In genomic region chr3:68071395-68072386, GRCm38 (mm10) we compare ENCODE assay signal across 11 mouse cellular contexts. TPM values are rescaled to one million over a fixed set of nuclear protein-coding genes. Genes with fewer than 3 reads are reported as not detected.
DNase-seq lines count a peak whose midpoint lies in the region; ATAC-seq and TF ChIP-seq lines count a peak whose summit lies in the region.
"Had no signal": no experiment of that assay in that cellular context is flagged by ENCODE, and none has a peak within 500 bp of the region (broad histone marks: within the 10 kb centered on the region; RNA-seq: fewer than 3 reads in every experiment).

No protein-coding gene starts in this region.

- no peaks in the 10 kb centered on the region for H3K27me3 ChIP-seq in hindbrain, embryonic 13.5 days
- H3K27me3 ChIP-seq in hindbrain, embryonic 11.5 days (ENCODE audit: control insufficient read depth, insufficient read depth, low read length): no peaks in the 10 kb centered on the region
- no peaks in the 10 kb centered on the region for H3K27me3 ChIP-seq in midbrain, embryonic 14.5 days (ENCODE audit: control insufficient read depth, insufficient read depth, low read length)
- H3K27me3 ChIP-seq in midbrain, embryonic 10.5 days (ENCODE audit: low read depth, poor library complexity, severe bottlenecking): no peaks in the 10 kb centered on the region
- H3K27me3 ChIP-seq in forebrain, postnatal 0 days (ENCODE audit: insufficient read depth, low read length): no peaks in the 10 kb centered on the region
- no peaks in the 10 kb centered on the region for H3K27me3 ChIP-seq in midbrain, postnatal 0 days (ENCODE audit: insufficient read depth, low read length)
- H3K27me3 ChIP-seq in intestine, embryonic 16.5 days (replicated peaks; ENCODE audit: control insufficient read depth, insufficient read depth, low read length): no peaks in the 10 kb centered on the region
- H3K27me3 ChIP-seq: stomach, embryonic 15.5 days had no signal

- peaks cover 10% of the 10 kb centered on the region for H3K4me1 ChIP-seq in hindbrain, embryonic 13.5 days (replicated peaks)
- H3K4me1 ChIP-seq in hindbrain, embryonic 11.5 days (replicated peaks; ENCODE audit: control insufficient read depth, insufficient read depth, low read length): no peaks in the 10 kb centered on the region
- no peaks in the 10 kb centered on the region for H3K4me1 ChIP-seq in midbrain, embryonic 14.5 days (ENCODE audit: control insufficient read depth, insufficient read depth, low read length)
- peaks cover 3% of the 10 kb centered on the region; the same call in 1 of the 2 replicates for H3K4me1 ChIP-seq in midbrain, embryonic 10.5 days
- peaks cover 5% of the 10 kb centered on the region; the same call in 1 of the 2 replicates for H3K4me1 ChIP-seq in forebrain, postnatal 0 days (ENCODE audit: insufficient read depth)
- no peaks in the 10 kb centered on the region; the same call in 1 of the 2 replicates for H3K4me1 ChIP-seq in midbrain, postnatal 0 days (ENCODE audit: insufficient read depth, low read length)
- no peaks in the 10 kb centered on the region for H3K4me1 ChIP-seq in intestine, embryonic 16.5 days (ENCODE audit: control insufficient read depth, insufficient read depth, low read length)
- H3K4me1 ChIP-seq: stomach, embryonic 15.5 days had no signal

- H3K27ac ChIP-seq in hindbrain, embryonic 13.5 days: peak overlapping the region; percentile 26; the same call in 1 of the 2 replicates
- no peak overlapping the region for H3K27ac ChIP-seq in hindbrain, embryonic 11.5 days (ENCODE audit: low read depth, low read length)
- no peak overlapping the region for H3K27ac ChIP-seq in midbrain, embryonic 14.5 days (replicated peaks; ENCODE audit: low read depth, low read length)
- H3K27ac ChIP-seq in midbrain, embryonic 10.5 days (replicated peaks): no peak overlapping the region
- no peak overlapping the region for H3K27ac ChIP-seq in forebrain, postnatal 0 days (ENCODE audit: low read depth, low read length)
- H3K27ac ChIP-seq in midbrain, postnatal 0 days (ENCODE audit: low read depth, low read length): no peak overlapping the region
- H3K27ac ChIP-seq in intestine, embryonic 16.5 days (ENCODE audit: low read length): no peak overlapping the region
- H3K27ac ChIP-seq: stomach, embryonic 15.5 days had no signal

- peak; percentile 83 for ATAC-seq in hindbrain, embryonic 13.5 days (ENCODE audit: low FRiP score)
- no peak for ATAC-seq in hindbrain, embryonic 11.5 days (ENCODE audit: low FRiP score)
- ATAC-seq in midbrain, embryonic 14.5 days (ENCODE audit: low FRiP score, low TSS enrichment): no peak; the same call in 1 of the 2 replicates
- ATAC-seq in forebrain, postnatal 0 days: peak; percentile 91
- ATAC-seq in midbrain, postnatal 0 days (ENCODE audit: low FRiP score): peak; percentile 56; the same call in 1 of the 2 replicates
- ATAC-seq in intestine, embryonic 16.5 days: no peak
- ATAC-seq in erythroblast, adult 5-6 weeks (replicated peaks; ENCODE audit: low FRiP score, poor library complexity, severe bottlenecking): no peak

- H3K36me3 ChIP-seq in hindbrain, embryonic 13.5 days: no peaks in the 10 kb centered on the region
- no peaks in the 10 kb centered on the region for H3K36me3 ChIP-seq in hindbrain, embryonic 11.5 days (ENCODE audit: control insufficient read depth, insufficient read depth, low read length)
- H3K36me3 ChIP-seq in midbrain, embryonic 14.5 days (ENCODE audit: control insufficient read depth, insufficient read depth, low read length): no peaks in the 10 kb centered on the region
- H3K36me3 ChIP-seq in midbrain, embryonic 10.5 days: no peaks in the 10 kb centered on the region
- no peaks in the 10 kb centered on the region for H3K36me3 ChIP-seq in forebrain, postnatal 0 days (ENCODE audit: insufficient read depth)
- no peaks in the 10 kb centered on the region for H3K36me3 ChIP-seq in midbrain, postnatal 0 days (ENCODE audit: insufficient read depth, low read length)
- no peaks in the 10 kb centered on the region for H3K36me3 ChIP-seq in intestine, embryonic 16.5 days (ENCODE audit: control insufficient read depth, insufficient read depth, low read length)
- H3K36me3 ChIP-seq: stomach, embryonic 15.5 days had no signal

- H3K4me3 ChIP-seq in hindbrain, embryonic 13.5 days: no peak overlapping the region
- H3K4me3 ChIP-seq in hindbrain, embryonic 11.5 days (ENCODE audit: low read depth, low read length): no peak overlapping the region
- H3K4me3 ChIP-seq in midbrain, embryonic 14.5 days (replicated peaks; ENCODE audit: low read depth, low read length): no peak overlapping the region
- H3K4me3 ChIP-seq in midbrain, embryonic 10.5 days: no peak overlapping the region
- no peak overlapping the region for H3K4me3 ChIP-seq in forebrain, postnatal 0 days (ENCODE audit: low read depth, low read length)
- no peak overlapping the region for H3K4me3 ChIP-seq in midbrain, postnatal 0 days (ENCODE audit: low read depth, low read length)
- no peak overlapping the region for H3K4me3 ChIP-seq in intestine, embryonic 16.5 days (ENCODE audit: low read length)
- H3K4me3 ChIP-seq: stomach, embryonic 15.5 days had no signal

- no peaks in the 10 kb centered on the region for H3K9me3 ChIP-seq in hindbrain, embryonic 13.5 days
- no peaks in the 10 kb centered on the region for H3K9me3 ChIP-seq in hindbrain, embryonic 11.5 days (ENCODE audit: control insufficient read depth, low read length)
- H3K9me3 ChIP-seq in midbrain, embryonic 14.5 days (ENCODE audit: control insufficient read depth, low read length): no peaks in the 10 kb centered on the region
- no peaks in the 10 kb centered on the region for H3K9me3 ChIP-seq in midbrain, embryonic 10.5 days (replicated peaks)
- H3K9me3 ChIP-seq in forebrain, postnatal 0 days (ENCODE audit: low read length): no peaks in the 10 kb centered on the region
- H3K9me3 ChIP-seq in midbrain, postnatal 0 days (ENCODE audit: low read length): no peaks in the 10 kb centered on the region
- H3K9me3 ChIP-seq in intestine, embryonic 16.5 days (ENCODE audit: control insufficient read depth, low read length): no peaks in the 10 kb centered on the region
- H3K9me3 ChIP-seq: stomach, embryonic 15.5 days had no signal

- WGBS in hindbrain, embryonic 13.5 days: 65% methylated on average over 9 of the region's 9 CpGs
- 90% methylated on average over 9 of the region's 9 CpGs for WGBS in hindbrain, embryonic 11.5 days
- WGBS in midbrain, embryonic 14.5 days: 58% methylated on average over 9 of the region's 9 CpGs
- WGBS in midbrain, embryonic 10.5 days: 86% methylated on average over 9 of the region's 9 CpGs
- WGBS in forebrain, postnatal 0 days: 17% methylated on average over 9 of the region's 9 CpGs
- whole genome bisulfite sequencing in midbrain, postnatal 0 days: 51% methylated on average over 9 of the region's 9 CpGs
- WGBS in intestine, embryonic 16.5 days: 75% methylated on average over 9 of the region's 9 CpGs

- no peak for DNase-seq in hindbrain, embryonic 11.5 days (ENCODE audit: low spot score)
- peak; percentile 70 for DNase-seq in midbrain, embryonic 14.5 days
- no peak for DNase-seq in midbrain, embryonic 10.5 days (ENCODE audit: low spot score)
- DNase-seq in forebrain, postnatal 0 days: peak; percentile 83
- DNase-seq in midbrain, postnatal 0 days (ENCODE audit: low spot score): peak; percentile 87
- DNase-seq: liver; right cerebral cortex, postnatal 14 days had no signal

- peak; percentile 24 for TF ChIP-seq CTCF in forebrain, postnatal 0 days (IDR thresholded peaks at IDR 0.05; ENCODE audit: low read depth)
- peak; percentile 10; the same call in 1 of the 2 replicates for TF ChIP-seq CTCF in midbrain, postnatal 0 days (IDR thresholded peaks at IDR 0.05)

- no peak overlapping the region for H3K9ac ChIP-seq in hindbrain, embryonic 13.5 days
- no peak overlapping the region for H3K9ac ChIP-seq in hindbrain, embryonic 11.5 days (ENCODE audit: low read depth, low read length)
- no peak overlapping the region for H3K9ac ChIP-seq in midbrain, embryonic 14.5 days (replicated peaks; ENCODE audit: low read length)
- H3K9ac ChIP-seq in forebrain, postnatal 0 days: no peak overlapping the region
- no peak overlapping the region for H3K9ac ChIP-seq in midbrain, postnatal 0 days (replicated peaks; ENCODE audit: low read length, poor library complexity, severe bottlenecking)
- H3K9ac ChIP-seq in intestine, embryonic 16.5 days (ENCODE audit: low read depth, low read length): no peak overlapping the region
- H3K9ac ChIP-seq: stomach, embryonic 15.5 days had no signal

- H3K4me2 ChIP-seq in hindbrain, embryonic 13.5 days: no peak overlapping the region
- H3K4me2 ChIP-seq in hindbrain, embryonic 11.5 days (replicated peaks; ENCODE audit: low read depth, low read length): no peak overlapping the region
- no peak overlapping the region for H3K4me2 ChIP-seq in midbrain, embryonic 14.5 days (ENCODE audit: low read length)
- no peak overlapping the region for H3K4me2 ChIP-seq in forebrain, postnatal 0 days (ENCODE audit: low read depth)
- H3K4me2 ChIP-seq in midbrain, postnatal 0 days (ENCODE audit: low read depth, low read length, poor library complexity, severe bottlenecking): no peak overlapping the region
- no peak overlapping the region for H3K4me2 ChIP-seq in intestine, embryonic 16.5 days (ENCODE audit: low read depth, low read length)
- H3K4me2 ChIP-seq: stomach, embryonic 15.5 days had no signal

RNA-seq across cellular contexts. Expression of gene Schip1, which starts 7.1 kb away (rescaled TPM):
- polyA plus RNA-seq in hindbrain, embryonic 13.5 days (2015; fragmentation: Nextera tagmentation; extraction: Ambion mirVana): 151 and 152 TPM in 2 replicates
- 113 and 115 TPM in 2 replicates for polyA plus RNA-seq in hindbrain, embryonic 11.5 days (2014; fragmentation: Nextera tagmentation; extraction: Ambion mirVana)
- 152 and 154 TPM in 2 replicates for polyA plus RNA-seq in midbrain, embryonic 14.5 days (2014; fragmentation: Nextera tagmentation; extraction: Ambion mirVana)
- polyA plus RNA-seq in midbrain, embryonic 10.5 days (2016; fragmentation: Nextera tagmentation; extraction: Ambion mirVana): 39.7 and 65.1 TPM in 2 replicates
- 114 and 140 TPM in 2 replicates for total RNA-seq in forebrain, postnatal 0 days (2014; rRNA removed)
- polyA plus RNA-seq in forebrain, postnatal 0 days (2015; fragmentation: Nextera tagmentation; extraction: Ambion mirVana): 192 and 204 TPM in 2 replicates
- 105 and 108 TPM in 2 replicates for total RNA-seq in midbrain, postnatal 0 days (2014; rRNA removed)
- polyA plus RNA-seq in midbrain, postnatal 0 days (2015; fragmentation: Nextera tagmentation; extraction: Ambion mirVana): 154 and 157 TPM in 2 replicates
- polyA plus RNA-seq in intestine, embryonic 16.5 days (2015; fragmentation: Nextera tagmentation; extraction: Ambion mirVana): 29.7 and 31.2 TPM in 2 replicates
- total RNA-seq in erythroblast, adult 5-6 weeks (2015; ENCODE audit: low replicate concordance): 1.7 TPM in 1 of 2 replicates, not detected in the other
- total RNA-seq in erythroblast, adult 5-6 weeks (2017; ENCODE audit: low replicate concordance): 0.17 and 2.9 TPM in 2 replicates

Comparison
In these comparisons a context has a peak if more than half of its experiments do, and no peak if none do; other contexts are left out.
1. ATAC-seq: peak in hindbrain, embryonic 13.5 days (single experiment), forebrain, postnatal 0 days (single experiment) and midbrain, postnatal 0 days (single experiment); none in hindbrain, embryonic 11.5 days (single experiment), midbrain, embryonic 14.5 days (single experiment), intestine, embryonic 16.5 days (single experiment) and erythroblast, adult 5-6 weeks (single experiment).
2. DNase-seq: peak in midbrain, embryonic 14.5 days (single experiment), forebrain, postnatal 0 days (single experiment) and midbrain, postnatal 0 days (single experiment); none in hindbrain, embryonic 11.5 days (single experiment) and midbrain, embryonic 10.5 days (single experiment).